Mouse (Mus musculus) urinary bladder, postnatal 14 days (tissue): ENCODE results near the gene Btrc.

Experiments used
- DNase-seq: peaks from one replicate; pipeline ENCODE4 v3.0.0; 2021; ENCODE audit warnings: low spot score

The Btrc gene

GRCm38 (mm10) chr19:45428146-45428545 lies 64.6 kb downstream of the Btrc start:
- DNase-seq: no peak

GRCm38 (mm10) chr19:45430971-45431633 lies 67.6 kb downstream of the Btrc start:
- no peak for DNase-seq

- DNase-seq: no peak
Measured at GRCm38 (mm10) chr19:45432351-45432750, 68.8 kb downstream of the Btrc start.

- DNase-seq: peak; percentile 61
Measured at GRCm38 (mm10) chr19:45436019-45436418, 72.5 kb downstream of the Btrc start.

- DNase-seq: no peak
Measured at GRCm38 (mm10) chr19:45437175-45437574, 73.6 kb downstream of the Btrc start.

GRCm38 (mm10) chr19:45438191-45438590 lies 74.7 kb downstream of the Btrc start:
- no peak for DNase-seq

GRCm38 (mm10) chr19:45438928-45439846 lies 75.7 kb downstream of the Btrc start:
- DNase-seq: no peak

- DNase-seq: no peak
Measured at GRCm38 (mm10) chr19:45440554-45441175, 77.1 kb downstream of the Btrc start.

- no peak for DNase-seq
Measured at GRCm38 (mm10) chr19:45441717-45442116, 78.2 kb downstream of the Btrc start.

GRCm38 (mm10) chr19:45445253-45445933 lies 81.9 kb downstream of the Btrc start:
- DNase-seq: no peak

GRCm38 (mm10) chr19:45446631-45447030 lies 83.1 kb downstream of the Btrc start:
- no peak for DNase-seq

- no peak for DNase-seq
Measured at GRCm38 (mm10) chr19:45447222-45447621, 83.7 kb downstream of the Btrc start.

- no peak for DNase-seq
Measured at GRCm38 (mm10) chr19:45447886-45448285, 84.4 kb downstream of the Btrc start.

GRCm38 (mm10) chr19:45454391-45454790 lies 90.9 kb downstream of the Btrc start:
- no peak for DNase-seq

- DNase-seq: no peak
Measured at GRCm38 (mm10) chr19:45456896-45457295, 93.4 kb downstream of the Btrc start.

GRCm38 (mm10) chr19:45458702-45459101 lies 95.2 kb downstream of the Btrc start:
- no peak for DNase-seq

GRCm38 (mm10) chr19:45459931-45460665 lies 96.6 kb downstream of the Btrc start:
- no peak for DNase-seq

GRCm38 (mm10) chr19:45460749-45461736 lies 97.5 kb downstream of the Btrc start:
- peak; percentile 21 for DNase-seq

- DNase-seq: no peak
Measured at GRCm38 (mm10) chr19:45469760-45470159, 106.2 kb downstream of the Btrc start.
